Mouse (Mus musculus) CH12.LX (cell line): Measurements from ENCODE around the gene Nes. TPM values are rescaled to one million over a fixed set of nuclear protein-coding genes. Genes with fewer than 3 reads are reported as not detected.

Source experiments
- DNase-seq: peaks from one replicate; pipeline ENCODE4 v3.0.0-alpha.2; 2013; ENCODE audit errors: extremely low read depth
- H3K27ac ChIP-seq: 2 replicates; pipeline ENCODE4 v1.5.1; 2012; ENCODE audit warnings: low read depth, mild to moderate bottlenecking, control low read depth, moderate library complexity; ENCODE audit not compliant: insufficient read depth
- H3K27me3 ChIP-seq: replicated peaks from 2 replicates; pipeline ENCODE3; 2012; ENCODE audit warnings: inconsistent platforms
- H3K36me3 ChIP-seq, 2 experiments: replicated peaks in 1 of 2; 2 replicates each; pipeline versions ENCODE3 to v1.6.1; 2012; ENCODE audit warnings: inconsistent platforms in 1 of 2, low read length in 1 of 2, mild to moderate bottlenecking in 1 of 2, mixed read lengths in 1 of 2, moderate library complexity in 1 of 2; ENCODE audit not compliant: control insufficient read depth in 1 of 2, insufficient read depth in 1 of 2
- H3K4me1 ChIP-seq, 2 experiments: 2 replicates each; pipeline ENCODE4 v1.6.1; 2012; ENCODE audit warnings: inconsistent platforms in 1 of 2, moderate library complexity in 1 of 2; ENCODE audit not compliant: insufficient read depth in 2 of 2, control insufficient read depth in 1 of 2
- H3K4me2 ChIP-seq: 2 replicates; pipeline ENCODE4 v1.6.1; 2012; ENCODE audit warnings: low read depth, mild to moderate bottlenecking, control low read depth; ENCODE audit not compliant: poor library complexity, insufficient read depth, severe bottlenecking
- H3K4me3 ChIP-seq, 3 experiments: fragments of 150-350 bp in 1 of 3; sonication (generic) in 1 of 3; replicated peaks in 1 of 3; 2 replicates each; pipeline versions ENCODE3 to v1.5.1; 2011 to 2012; ENCODE audit warnings: low read depth in 2 of 3, low read length in 2 of 3, mild to moderate bottlenecking in 2 of 3, moderate library complexity in 2 of 3, control low read depth in 1 of 3, improper control_type of control experiment in 1 of 3, inconsistent platforms in 1 of 3, mixed read lengths in 1 of 3; ENCODE audit not compliant: poor library complexity in 1 of 3
- H3K79me2 ChIP-seq: replicated peaks from 2 replicates; pipeline ENCODE4 v1.6.1; 2012; ENCODE audit warnings: mild to moderate bottlenecking, moderate library complexity; ENCODE audit not compliant: control insufficient read depth, poor library complexity, insufficient read depth, severe bottlenecking; ENCODE audit errors: extremely low read depth
- H3K9ac ChIP-seq: 2 replicates; pipeline ENCODE4 v1.6.1; 2012; ENCODE audit warnings: low read depth, mild to moderate bottlenecking, control low read depth, moderate library complexity; ENCODE audit not compliant: insufficient read depth
- H3K9me3 ChIP-seq: replicated peaks from 2 replicates; pipeline ENCODE3; 2012; ENCODE audit warnings: low read length, inconsistent platforms, mixed read lengths
- CHD2 ChIP-seq: IDR thresholded peaks from 2 replicates; pipeline ENCODE4 v1.6.1; 2011; ENCODE audit warnings: low read length, improper control_type of control experiment
- IRF4 ChIP-seq: IDR thresholded peaks from 2 replicates; pipeline ENCODE4 v1.6.1; 2014; ENCODE audit warnings: low read depth, mild to moderate bottlenecking, inconsistent platforms, low read length, improper control_type of control experiment
- JUND ChIP-seq: conservative IDR thresholded peaks from 2 replicates; pipeline ENCODE4 v1.6.1; 2011; ENCODE audit warnings: low read depth, low read length, improper control_type of control experiment
- KAT2A ChIP-seq: IDR thresholded peaks from 2 replicates; pipeline ENCODE4 v1.6.1; 2012; ENCODE audit warnings: low read length, improper control_type of control experiment, inconsistent platforms; ENCODE audit not compliant: insufficient replicate concordance
- MAZ ChIP-seq: IDR thresholded peaks from 2 replicates; pipeline ENCODE4 v1.6.1; 2012; ENCODE audit warnings: low read depth, mild to moderate bottlenecking, inconsistent platforms, low read length, improper control_type of control experiment, moderate library complexity
- RCOR1 ChIP-seq: conservative IDR thresholded peaks from 2 replicates; pipeline ENCODE4 v1.6.1; 2012; ENCODE audit warnings: low read depth, mild to moderate bottlenecking, inconsistent platforms, low read length, improper control_type of control experiment
- UBTF ChIP-seq: IDR thresholded peaks from 2 replicates; pipeline ENCODE4 v1.6.1; 2012; ENCODE audit warnings: low read depth, mild to moderate bottlenecking, inconsistent platforms, low read length, improper control_type of control experiment, moderate library complexity
- USF2 ChIP-seq: conservative IDR thresholded peaks from 2 replicates; pipeline ENCODE4 v1.6.1; 2011; ENCODE audit warnings: low read depth, low read length, improper control_type of control experiment
- ZKSCAN1 ChIP-seq: IDR thresholded peaks from 2 replicates; pipeline ENCODE4 v1.6.1; 2012; ENCODE audit warnings: low read depth, inconsistent platforms, low read length, improper control_type of control experiment, borderline replicate concordance
- dilution Hi-C: fragments of 300-500 bp; cut with MboI; formaldehyde crosslinking; loops from 2 replicates; pipeline ENCODE4 v1.14.3; 2020; ENCODE audit warnings: low sequenced_read_pairs; ENCODE audit not compliant: extremely low pct_unique_long_range_greater_than_20kb, extremely low pct_ligation_motif_present
- in situ Hi-C: fragments of 300-500 bp; cut with MboI; formaldehyde crosslinking; loops from 3 replicates; pipeline ENCODE4 v1.14.3; 2019; ENCODE audit warnings: low sequenced_read_pairs, low pct_ligation_motif_present, low pct_unique_long_range_greater_than_20kb, mixed read lengths
- polyA plus RNA-seq: library from polyadenylated mRNA; unstranded; fragments of >175 nt; gene quantifications from 2 replicates; pipeline ENCODE4 v1.2.1, GENCODE M21; 2012; ENCODE audit warnings: low read depth; ENCODE audit not compliant: insufficient read length
- total RNA-seq, 2 experiments: library from RNA; depleted of rRNA; stranded (reverse); fragments of 300-350 nt in 1 of 2; fragments of >200 nt in 1 of 2; gene quantifications; 2 replicates each; pipeline ENCODE4 v1.2.3; 2012 to 2014

Gene Nes
- total RNA-seq (2012; rRNA removed) (0.04 TPM in 2 replicates), total RNA-seq (2014; rRNA removed) (0.04 TPM in 1 of 2 replicates, not detected in the other), polyA plus RNA-seq (0.04 TPM in 2 replicates)

DNA sequence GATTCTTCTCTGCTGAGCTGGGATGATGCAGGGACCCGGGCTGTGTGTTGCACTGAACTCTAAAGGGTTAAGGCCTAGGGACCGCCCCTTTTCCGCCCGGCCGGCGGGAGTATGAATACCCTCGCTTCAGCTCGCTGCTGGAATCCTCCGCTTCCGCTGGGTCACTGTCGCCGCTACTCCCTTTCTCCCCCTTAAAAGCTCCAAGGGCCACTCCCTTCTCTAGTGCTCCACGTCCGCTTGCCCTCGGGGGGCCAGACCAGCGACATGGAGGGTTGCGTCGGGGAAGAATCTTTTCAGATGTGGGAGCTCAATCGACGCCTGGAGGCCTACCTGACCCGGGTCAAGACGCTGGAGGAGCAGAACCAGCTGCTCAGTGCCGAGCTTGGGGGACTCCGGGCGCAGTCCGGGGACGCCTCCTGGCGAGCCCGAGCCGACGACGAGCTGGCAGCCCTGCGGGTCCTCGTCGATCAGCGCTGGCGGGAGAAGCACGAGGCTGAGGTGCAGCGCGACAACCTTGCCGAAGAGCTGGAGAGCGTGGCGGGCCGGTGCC, at the start of gene Nes:
TSS of gene Nes (plus strand) at position 140 of the 550 bp plus-strand sequence.
- no peak for TF ChIP-seq RCOR1
- H3K27me3 ChIP-seq = peaks cover 36% of the 10 kb centered on the region

GRCm38 (mm10) chr3:87924996-87925395, 45.9 kb upstream of the Nes start:
- H3K36me3 ChIP-seq = peaks cover 57 to 68% of the 10 kb centered on the region in 2 experiments
- no peak overlapping the region for H3K27ac ChIP-seq

More for the DNA sequence above, at the start of gene Nes:
- H3K9ac ChIP-seq = no peak within 1 kb of the TSS
- H3K4me2 ChIP-seq = peak within 1 kb of the TSS; percentile 26; the same call in 1 of the 2 replicates
- H3K4me1 ChIP-seq = peaks cover 2 to 31% of the 10 kb centered on the region in 2 experiments; a peak in 2 of 4 replicates
- no peaks in the 10 kb centered on the region for H3K79me2 ChIP-seq
- no peaks in the 10 kb centered on the region for H3K36me3 ChIP-seq
- H3K27ac ChIP-seq = no peak within 1 kb of the TSS
- no peak for DNase-seq
- in situ Hi-C loops (no loop called here), dilution Hi-C loops (no loop called here)
- H3K4me3 ChIP-seq = no peak within 1 kb of the TSS
- H3K9me3 ChIP-seq = peaks cover 10% of the 10 kb centered on the region

GRCm38 (mm10) chr3:87927452-87927851, 43.4 kb upstream of the Nes start:
- H3K79me2 ChIP-seq = peaks cover 37% of the 10 kb centered on the region
- H3K4me2 ChIP-seq = no peak overlapping the region
- no peaks in the 10 kb centered on the region for H3K27me3 ChIP-seq
- dilution Hi-C loops = no loop called here
- no peak overlapping the region for H3K27ac ChIP-seq
- DNase-seq = no peak
- in situ Hi-C loops = no loop called here
- no peaks in the 10 kb centered on the region for H3K9me3 ChIP-seq
- no peak for TF ChIP-seq JUND
- TF ChIP-seq ZKSCAN1 = no peak
- TF ChIP-seq RCOR1 = no peak
- no peak for TF ChIP-seq IRF4
- no peak for TF ChIP-seq KAT2A
- TF ChIP-seq CHD2 = no peak
- TF ChIP-seq, all 38 proteins: peak for 0
- no peak overlapping the region for H3K4me3 ChIP-seq
- H3K9ac ChIP-seq = no peak overlapping the region
- H3K4me1 ChIP-seq = peaks cover 6 to 22% of the 10 kb centered on the region in 2 experiments
- H3K36me3 ChIP-seq = peaks cover 54 to 68% of the 10 kb centered on the region in 2 experiments

More at GRCm38 (mm10) chr3:87924996-87925395, 45.9 kb upstream of the Nes start:
- no peak for DNase-seq
- Histone ChIP-seq H3K4me2 (no peak overlapping the region), H3K4me3 (no peak overlapping the region), H3K4me1 (peaks cover 0 to 21% of the 10 kb centered on the region in 2 experiments; a peak in 2 of 4 replicates), H3K9me3 (no peaks in the 10 kb centered on the region), H3K27me3 (no peaks in the 10 kb centered on the region), H3K79me2 (peaks cover 27% of the 10 kb centered on the region), H3K9ac (no peak overlapping the region)
- dilution Hi-C loops (no loop called here), in situ Hi-C loops (no loop called here)
- TF ChIP-seq MAZ = no peak
- no peak for TF ChIP-seq USF2
- no peak for TF ChIP-seq UBTF
